Mouse (Mus musculus) embryonic facial prominence, embryonic 11.5 days (tissue): ENCODE data around the gene Rasip1. TPM values are rescaled to one million over a fixed set of nuclear protein-coding genes. Genes with fewer than 3 reads are reported as not detected.
A peak's percentile ranks its signal among the peaks of the same experiment; 100 is the strongest.

Source experiments
- ATAC-seq: fragments of 200-750 bp; cut with Nextera tagmentation; replicated peaks from 2 replicates; pipeline ENCODE4 v1.8.0; 2017; ENCODE audit warnings: low read depth; ENCODE audit not compliant: insufficient number of reproducible peaks, low FRiP score, low TSS enrichment
- DNase-seq: peaks from one replicate; pipeline ENCODE4 v3.0.0-alpha.2; 2015; ENCODE audit warnings: low spot score
- H3K27ac ChIP-seq: fragments of 300-500 bp; sonication (generic); replicated peaks from 2 replicates; pipeline ENCODE4 v1.5.1; 2014; ENCODE audit warnings: mild to moderate bottlenecking, low read depth, low read length, control low read depth
- H3K27me3 ChIP-seq: fragments of 300-500 bp; sonication (generic); 2 replicates; pipeline ENCODE4 v1.6.1; 2014; ENCODE audit warnings: mild to moderate bottlenecking, low read length, moderate library complexity, mixed read lengths; ENCODE audit not compliant: control insufficient read depth, insufficient read depth
- H3K36me3 ChIP-seq: fragments of 300-500 bp; sonication (generic); replicated peaks from 2 replicates; pipeline ENCODE4 v1.6.1; 2014; ENCODE audit warnings: low read depth, mild to moderate bottlenecking, low read length, moderate library complexity, mixed read lengths; ENCODE audit not compliant: control insufficient read depth, insufficient read depth
- H3K4me1 ChIP-seq: fragments of 300-500 bp; sonication (generic); 2 replicates; pipeline ENCODE4 v1.6.1; 2014; ENCODE audit warnings: low read length, mixed read lengths; ENCODE audit not compliant: control insufficient read depth, insufficient read depth
- H3K4me2 ChIP-seq: fragments of 300-500 bp; sonication (generic); 2 replicates; pipeline ENCODE4 v1.6.1; 2014; ENCODE audit warnings: low read depth, mild to moderate bottlenecking, control low read depth, low read length, moderate library complexity
- H3K4me3 ChIP-seq: fragments of 300-500 bp; sonication (generic); 2 replicates; pipeline ENCODE4 v1.5.1; 2014; ENCODE audit warnings: low read depth, low read length, control low read depth
- H3K9ac ChIP-seq: fragments of 300-500 bp; sonication (generic); replicated peaks from 2 replicates; pipeline ENCODE4 v1.6.1; 2014; ENCODE audit warnings: mild to moderate bottlenecking, control low read depth, low read length
- H3K9me3 ChIP-seq: fragments of 300-500 bp; sonication (generic); replicated peaks from 2 replicates; pipeline ENCODE4 v1.6.1; 2016; ENCODE audit warnings: mild to moderate bottlenecking, low read length, inconsistent platforms, mixed read lengths; ENCODE audit not compliant: control insufficient read depth
- WGBS: fragments of 180-500 bp; shearing (Covaris S2); extraction: QIAGEN DNeasy Blood & Tissue Kit; methylation state at CpG from one replicate; pipeline ENCODE4 v1.1.7; 2014; 5-methylcytosine and 5-hydroxymethylcytosine counted together
- polyA plus RNA-seq: library from polyadenylated mRNA; unstranded; fragments of >200 nt; fragmentation: Nextera tagmentation; extraction: Ambion mirVana; gene quantifications from 2 replicates; pipeline ENCODE4 v1.2.1, GENCODE M21; 2014

The Rasip1 gene
- polyA plus RNA-seq, 1 experiment from 2014 or later = 5.7 TPM

GRCm38 (mm10) chr7:45628364-45629294 lies 1.3 kb downstream of the Rasip1 start:
- no peaks in the 10 kb centered on the region for H3K36me3 ChIP-seq
- 0 out of 2 replicates have a peak overlapping the region, but pooled peaks have one; percentile 41 for H3K27ac ChIP-seq
- ATAC-seq (peak; percentile 62; the same call in 1 of the 2 replicates), DNase-seq (peak; percentile 93)
- 2% methylated on average over 87 of the region's 105 CpGs for WGBS
- peak overlapping the region; percentile 97 for H3K4me2 ChIP-seq
- peak overlapping the region; percentile 54 for H3K4me3 ChIP-seq
- H3K9ac ChIP-seq = peak overlapping the region; percentile 78
- H3K4me1 ChIP-seq = no peaks in the 10 kb centered on the region; the same call in 1 of the 2 replicates
- H3K9me3 ChIP-seq = no peaks in the 10 kb centered on the region
- peaks cover 19% of the 10 kb centered on the region for H3K27me3 ChIP-seq

GRCm38 (mm10) chr7:45630064-45630907 lies 3.0 kb downstream of the Rasip1 start:
- no peaks in the 10 kb centered on the region; the same call in 1 of the 2 replicates for H3K4me1 ChIP-seq
- H3K4me2 ChIP-seq = no peak overlapping the region
- ATAC-seq = no peak
- no peak overlapping the region for H3K27ac ChIP-seq
- no peak overlapping the region for H3K4me3 ChIP-seq
- H3K27me3 ChIP-seq = peaks cover 19% of the 10 kb centered on the region
- no peak for DNase-seq
- WGBS = 74% methylated on average over 23 of the region's 23 CpGs
- H3K9me3 ChIP-seq = no peaks in the 10 kb centered on the region
- H3K9ac ChIP-seq = no peak overlapping the region
- H3K36me3 ChIP-seq = no peaks in the 10 kb centered on the region

GRCm38 (mm10) chr7:45632499-45632898 lies 5.2 kb downstream of the Rasip1 start:
- Histone ChIP-seq H3K27ac (no peak overlapping the region), H3K4me3 (peak overlapping the region; percentile 12; the same call in 1 of the 2 replicates), H3K4me2 (peak overlapping the region; percentile 46), H3K4me1 (no peaks in the 10 kb centered on the region; the same call in 1 of the 2 replicates), H3K9me3 (no peaks in the 10 kb centered on the region), H3K27me3 (peaks cover 17% of the 10 kb centered on the region), H3K36me3 (no peaks in the 10 kb centered on the region), H3K9ac (peak overlapping the region; percentile 54)
- 13% methylated on average over 35 of the region's 35 CpGs for WGBS
- peak; percentile 58 for DNase-seq
- no peak for ATAC-seq

- no peak overlapping the region for H3K9ac ChIP-seq
- 90% methylated on average over 11 of the region's 11 CpGs for WGBS
- ATAC-seq (no peak), DNase-seq (no peak)
- H3K4me1 ChIP-seq = no peaks in the 10 kb centered on the region; the same call in 1 of the 2 replicates
- no peak overlapping the region for H3K27ac ChIP-seq
- peaks cover 5% of the 10 kb centered on the region; the same call in 1 of the 2 replicates for H3K27me3 ChIP-seq
- no peak overlapping the region for H3K4me3 ChIP-seq
- no peaks in the 10 kb centered on the region for H3K9me3 ChIP-seq
- no peak overlapping the region for H3K4me2 ChIP-seq
- H3K36me3 ChIP-seq = no peaks in the 10 kb centered on the region
Observed at GRCm38 (mm10) chr7:45634946-45635681, 7.8 kb downstream of the Rasip1 start.

- WGBS = 83% methylated on average over 15 of the region's 15 CpGs
- Histone ChIP-seq H3K4me2 (no peak overlapping the region), H3K27ac (no peak overlapping the region), H3K4me1 (no peaks in the 10 kb centered on the region; the same call in 1 of the 2 replicates), H3K27me3 (peaks cover 5% of the 10 kb centered on the region; the same call in 1 of the 2 replicates), H3K9me3 (no peaks in the 10 kb centered on the region), H3K36me3 (no peaks in the 10 kb centered on the region), H3K4me3 (no peak overlapping the region), H3K9ac (no peak overlapping the region)
- no peak for DNase-seq
- no peak for ATAC-seq
Observed at GRCm38 (mm10) chr7:45635711-45636688, 8.7 kb downstream of the Rasip1 start.

GRCm38 (mm10) chr7:45637710-45638109 lies 10.4 kb downstream of the Rasip1 start:
- Histone ChIP-seq H3K4me2 (no peak overlapping the region), H3K36me3 (no peaks in the 10 kb centered on the region), H3K27ac (no peak overlapping the region), H3K9me3 (no peaks in the 10 kb centered on the region), H3K27me3 (no peaks in the 10 kb centered on the region), H3K9ac (no peak overlapping the region), H3K4me3 (no peak overlapping the region), H3K4me1 (no peaks in the 10 kb centered on the region)
- WGBS = 90% methylated on average over 6 of the region's 6 CpGs
- no peak for DNase-seq
- ATAC-seq = no peak
